Mouse (Mus musculus) gastrocnemius, postnatal 10 days (tissue): ENCODE results near the gene Vax1. TPM values are rescaled to one million over a fixed set of nuclear protein-coding genes. Genes with fewer than 3 reads are reported as not detected.

ENCODE experiments used
- DNase-seq: peaks from one replicate; pipeline ENCODE4 v3.0.0; 2021; ENCODE audit warnings: mixed read lengths
- total RNA-seq, 2 experiments: library from RNA; stranded (reverse); gene quantifications; 2 replicates each; pipeline ENCODE4 v1.2.3; 2021

The Vax1 gene
- total RNA-seq, 2 experiments from 2014 or later = not detected

DNA sequence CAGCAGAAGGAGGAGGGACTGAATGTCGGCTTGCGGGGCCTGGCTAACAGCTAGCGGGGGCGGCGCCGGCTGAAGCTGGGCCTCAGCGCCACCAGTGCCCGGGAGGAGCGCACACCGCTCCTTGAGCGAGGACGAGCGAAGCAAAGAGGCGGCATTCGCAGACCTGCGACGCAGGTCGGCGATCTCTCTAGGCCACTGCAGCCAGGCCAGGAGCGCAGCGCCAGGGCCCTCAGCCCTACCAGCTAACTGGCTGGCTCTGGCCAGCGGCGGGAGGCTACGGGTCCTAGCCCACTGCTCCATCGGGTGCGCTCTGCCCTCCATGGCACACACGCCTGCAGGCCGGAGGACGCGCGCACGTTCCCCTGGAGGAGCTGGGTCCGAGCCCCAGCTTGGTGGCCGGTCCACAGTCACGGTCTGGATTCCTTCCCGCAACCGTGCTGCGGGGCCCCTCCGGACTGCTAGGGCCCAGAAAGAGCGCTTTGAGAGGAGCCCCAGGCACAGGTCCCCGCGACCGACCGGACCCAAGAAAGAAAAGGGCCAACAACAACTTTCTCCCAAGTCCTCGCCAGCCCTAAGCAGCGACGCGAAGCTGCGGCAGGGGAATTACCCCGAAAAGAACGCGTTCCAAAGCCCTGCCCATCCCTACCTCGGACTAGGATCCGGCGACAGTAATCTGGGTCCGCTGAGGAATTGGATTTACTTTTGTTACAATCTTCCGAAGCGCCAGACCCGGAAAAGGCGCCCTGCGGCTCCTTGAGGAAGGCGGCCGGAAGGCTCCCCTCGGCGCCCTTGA, 517 bp downstream of the Vax1 start:
- peak; percentile 14 for DNase-seq

DNA sequence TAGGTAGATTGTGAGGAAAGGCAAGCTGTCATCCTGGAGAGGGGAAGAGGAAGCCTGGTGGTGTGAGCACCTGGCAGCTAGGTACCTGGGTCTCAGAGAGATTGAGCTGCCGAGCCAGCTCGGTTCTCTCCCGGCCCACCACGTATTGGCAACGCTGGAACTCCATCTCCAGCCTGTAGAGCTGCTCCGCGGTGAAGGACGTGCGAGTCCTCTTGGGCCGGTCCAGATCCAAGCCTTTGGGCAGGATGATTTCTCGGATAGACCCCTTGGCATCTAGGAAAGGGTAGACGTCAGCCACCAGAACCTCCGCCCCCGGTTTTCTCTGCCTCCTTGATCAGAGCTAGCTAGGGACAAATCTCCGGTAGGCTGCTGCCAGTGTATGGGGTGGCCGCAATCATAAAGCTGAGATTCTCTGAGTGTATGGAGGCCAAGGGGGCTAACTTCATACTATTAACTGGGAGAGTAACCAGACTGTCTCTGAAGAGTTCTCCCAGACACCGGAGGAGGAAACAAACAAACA, 1.4 kb downstream of the Vax1 start:
- DNase-seq = no peak

DNA sequence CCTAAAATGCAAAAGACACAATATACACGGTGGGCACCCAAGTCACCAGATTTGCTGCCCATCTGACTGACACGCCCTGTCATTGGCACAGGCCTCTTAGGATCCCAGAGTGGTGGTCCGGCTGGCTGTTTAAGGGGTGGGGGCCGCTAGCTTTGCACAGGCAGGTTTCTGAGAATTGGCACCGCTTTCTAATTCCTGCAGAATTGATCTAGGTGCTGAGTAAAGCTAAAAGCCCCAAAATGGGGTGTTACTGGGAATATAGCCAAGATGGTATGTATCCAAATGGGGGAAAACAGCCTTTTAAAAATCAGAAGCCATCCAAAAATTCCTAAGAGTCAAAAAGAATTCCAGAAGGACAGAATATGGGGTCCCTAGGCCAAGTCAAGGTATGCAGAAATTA, 2.0 kb downstream of the Vax1 start:
- no peak for DNase-seq

DNA sequence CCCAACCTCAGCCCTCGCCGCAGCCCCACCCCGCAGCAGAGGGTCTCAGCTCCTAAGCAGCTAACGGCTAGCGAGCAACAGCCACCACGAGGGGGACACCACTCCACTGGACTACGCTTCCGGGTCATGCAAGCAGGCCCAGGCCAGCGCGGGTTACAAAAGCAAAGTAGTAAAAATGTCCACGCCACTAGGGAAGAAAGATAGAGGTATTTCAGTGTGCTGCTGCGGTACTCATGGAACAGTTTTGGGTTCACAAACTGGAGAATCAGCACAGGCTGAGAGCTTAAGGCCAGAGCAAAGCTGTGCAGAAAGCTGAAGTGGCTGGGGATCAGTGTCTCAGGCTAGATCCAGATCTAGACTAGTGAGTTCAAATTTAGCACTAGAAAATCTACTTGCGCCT, 3.0 kb downstream of the Vax1 start:
- DNase-seq = no peak

DNA sequence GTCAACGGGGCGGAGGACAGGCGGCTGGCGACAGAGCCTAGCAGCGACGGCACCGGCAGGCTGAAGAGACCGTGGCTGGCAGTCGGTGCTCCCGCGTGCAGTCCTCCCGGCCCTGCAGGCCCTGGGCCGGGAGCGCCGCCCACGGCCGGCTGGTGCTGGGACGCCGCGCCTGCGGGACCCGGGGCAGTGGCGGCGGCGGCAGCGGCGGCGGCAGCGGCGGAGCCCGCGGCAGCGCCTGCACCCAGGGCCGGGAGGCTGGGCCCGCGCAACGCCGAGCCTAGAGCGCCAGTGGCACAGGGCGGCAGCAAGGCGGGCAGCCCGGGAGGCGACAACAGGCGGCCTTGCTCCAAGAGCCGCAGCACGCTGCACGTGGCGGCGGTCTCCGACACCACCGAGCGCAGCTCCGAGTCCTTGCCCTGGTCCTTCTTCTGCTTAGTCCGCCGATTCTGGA, 3.5 kb downstream of the Vax1 start:
- peak; percentile 10 for DNase-seq

DNA sequence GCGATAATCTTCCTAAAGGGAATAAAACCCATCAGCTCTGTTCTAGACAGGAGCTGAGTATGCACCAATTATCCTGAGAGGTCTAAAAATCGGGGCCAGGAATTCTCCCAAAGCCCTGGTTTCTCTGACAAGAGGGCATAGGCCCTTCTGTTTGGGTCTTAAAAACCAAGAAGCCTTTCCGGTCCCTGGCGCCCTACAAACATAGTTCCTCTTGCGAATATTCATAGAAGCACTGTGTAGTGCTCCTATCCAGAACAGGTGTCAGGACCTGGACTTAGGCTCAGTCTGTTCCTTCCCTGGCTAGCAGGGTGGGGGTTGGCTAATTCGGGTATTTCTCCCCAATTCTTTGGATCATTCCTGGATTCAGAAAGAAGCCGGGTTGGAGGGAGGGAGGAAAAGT, 4.3 kb downstream of the Vax1 start:
- DNase-seq = no peak

DNA sequence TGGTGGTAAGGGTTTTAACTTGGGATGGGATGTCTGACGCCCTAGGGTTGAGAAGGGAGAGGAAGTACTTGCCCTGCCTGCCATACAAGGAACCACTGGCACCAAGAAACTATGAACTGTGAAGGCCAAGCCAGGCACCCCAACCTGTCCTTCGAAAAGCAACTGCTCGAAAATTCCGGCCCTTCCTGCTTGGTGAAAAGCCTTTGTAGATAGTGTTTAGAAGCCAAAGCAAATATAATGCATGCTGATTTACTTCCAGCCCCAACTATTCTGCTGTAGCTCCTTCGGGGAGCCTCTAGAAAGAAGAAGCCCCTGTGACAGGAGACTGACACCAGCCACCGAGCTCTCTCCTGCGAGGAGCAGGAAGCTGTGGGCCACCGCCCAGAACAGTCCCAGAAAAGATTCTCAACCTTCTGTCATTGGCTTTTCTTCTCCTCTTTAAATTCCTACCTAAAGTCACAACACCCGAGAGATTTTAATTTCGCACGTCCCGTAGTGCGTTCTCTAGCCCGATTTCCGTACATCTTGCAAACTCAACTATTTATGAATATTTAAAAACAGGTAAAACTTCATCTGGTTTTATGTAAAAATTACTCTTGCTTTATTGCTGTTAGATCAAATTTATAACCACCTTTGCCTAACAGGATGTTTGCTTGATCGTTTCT, 4.8 kb downstream of the Vax1 start:
- DNase-seq = no peak

DNA sequence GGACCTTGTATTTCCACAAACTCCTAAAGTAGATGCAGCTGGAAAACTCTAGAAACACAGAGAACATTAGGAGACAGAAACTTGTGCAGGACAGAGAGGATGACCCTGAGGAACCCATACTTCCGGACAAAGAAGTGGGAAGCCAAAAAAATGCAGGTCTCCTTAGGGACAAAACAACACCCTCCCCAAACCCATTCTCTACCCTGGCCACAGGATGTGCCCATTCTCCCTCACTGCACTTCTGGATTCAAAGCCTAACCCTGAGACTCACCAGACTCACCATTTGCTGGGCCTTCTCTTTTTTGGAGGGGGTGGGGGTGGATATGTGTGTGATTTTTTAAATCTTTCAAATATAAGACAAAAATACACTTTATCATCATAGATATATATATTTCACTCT, 5.7 kb downstream of the Vax1 start:
- no peak for DNase-seq

DNA sequence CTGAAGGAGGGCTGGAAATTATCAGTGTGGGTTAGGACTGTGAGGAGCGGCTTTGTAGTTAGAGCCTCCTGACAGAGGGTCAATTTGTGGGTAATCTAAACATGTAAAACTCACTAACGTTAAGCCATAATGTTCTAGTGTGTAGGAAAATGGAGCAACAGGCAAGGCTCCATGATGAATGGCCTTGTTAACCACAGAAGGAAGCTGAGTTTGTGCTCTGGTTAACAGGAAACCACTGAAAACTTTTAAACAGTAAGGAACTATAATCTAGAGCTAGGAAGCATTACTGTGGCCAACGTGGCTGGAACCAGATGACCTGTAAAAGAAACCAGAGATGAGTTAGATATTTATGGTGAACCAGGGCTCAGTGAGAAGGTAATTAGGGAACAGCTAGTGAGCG, 13.2 kb downstream of the Vax1 start:
- DNase-seq = no peak

DNA sequence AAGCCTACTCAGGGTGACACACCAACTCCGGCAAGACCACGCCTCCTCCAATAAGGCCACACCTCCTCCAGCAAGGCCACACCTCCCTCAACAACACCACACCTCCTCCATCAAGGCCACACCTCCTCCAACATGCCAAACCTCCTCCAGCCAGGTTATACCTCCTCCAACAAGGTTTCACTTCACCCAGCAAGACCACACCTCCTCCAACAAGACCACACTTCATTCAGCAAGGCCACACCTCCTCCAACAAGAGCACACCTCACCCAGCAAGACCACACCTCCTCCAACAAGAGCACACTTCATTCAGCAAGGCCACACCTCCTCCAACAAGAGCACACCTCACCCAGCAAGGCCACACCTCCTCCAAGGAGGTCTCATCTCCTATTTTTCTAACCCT, 15.7 kb downstream of the Vax1 start:
- no peak for DNase-seq

DNA sequence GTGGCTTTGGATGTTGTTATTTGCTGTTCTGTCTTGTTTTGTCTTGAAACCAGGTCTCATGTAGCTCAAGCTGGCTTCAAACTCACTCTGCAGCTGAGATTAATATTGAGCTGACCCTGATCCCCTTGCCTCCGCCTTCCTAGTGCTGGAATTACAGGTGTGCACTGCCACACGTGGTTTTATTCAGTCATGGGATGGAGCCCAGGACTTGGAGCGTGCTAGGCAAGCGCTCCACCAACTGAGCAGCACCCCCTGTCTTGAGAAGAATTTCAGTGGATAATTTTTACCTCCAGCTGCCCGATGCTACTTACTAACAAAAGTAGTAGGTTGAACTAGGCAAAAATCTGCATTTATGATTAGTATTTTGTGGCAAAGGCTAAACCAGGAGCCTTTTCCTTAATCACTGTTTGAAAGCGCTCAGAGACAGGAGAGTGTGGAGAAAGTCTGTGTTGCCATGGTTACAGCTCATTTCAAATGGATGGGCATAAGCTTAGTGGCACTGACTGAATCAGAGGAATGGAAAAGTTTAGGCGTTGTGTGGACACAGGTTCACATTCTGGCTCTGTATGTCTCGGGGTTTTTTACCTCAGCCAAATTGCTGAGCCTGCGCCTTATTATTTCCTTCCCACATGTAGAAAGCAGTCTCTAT, 24.2 kb downstream of the Vax1 start:
- DNase-seq = no peak

DNA sequence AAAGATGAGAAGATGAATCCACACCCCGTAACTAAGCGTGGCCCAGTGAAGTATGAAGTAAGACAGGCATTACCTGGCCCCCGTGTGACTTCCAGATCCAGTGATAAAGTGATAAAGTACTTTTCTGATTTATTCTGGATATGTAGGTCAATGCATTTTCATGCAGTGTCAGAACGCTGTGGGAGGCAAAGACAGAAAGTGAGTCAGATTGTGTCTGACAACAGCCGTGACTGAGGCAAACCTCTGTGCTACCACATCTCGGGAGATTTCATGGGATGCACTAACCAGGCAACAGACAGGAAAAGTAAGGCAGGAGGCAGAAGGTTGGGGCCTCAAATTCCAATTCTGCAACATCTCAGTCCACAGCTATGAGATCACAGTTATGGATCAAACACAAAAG, 24.8 kb downstream of the Vax1 start:
- no peak for DNase-seq

DNA sequence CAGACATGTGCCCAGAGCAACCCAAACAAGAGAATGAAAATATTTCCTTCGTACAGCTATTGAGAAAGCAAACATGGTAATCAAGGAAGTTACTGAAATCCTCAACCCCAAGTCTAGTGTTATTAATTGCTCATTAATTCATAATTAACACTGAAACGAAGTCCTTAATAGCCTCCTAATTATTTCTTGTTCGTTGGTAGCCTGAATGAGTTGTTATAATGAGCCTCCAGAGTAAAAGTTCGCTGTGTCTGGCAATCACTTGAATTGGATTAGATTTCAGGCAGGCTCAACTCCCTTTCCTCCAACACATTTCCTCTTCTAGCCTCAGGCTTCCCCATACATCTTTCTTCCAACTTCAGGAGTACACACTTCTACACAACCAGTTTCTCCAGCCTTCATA, 27.6 kb downstream of the Vax1 start:
- no peak for DNase-seq

DNA sequence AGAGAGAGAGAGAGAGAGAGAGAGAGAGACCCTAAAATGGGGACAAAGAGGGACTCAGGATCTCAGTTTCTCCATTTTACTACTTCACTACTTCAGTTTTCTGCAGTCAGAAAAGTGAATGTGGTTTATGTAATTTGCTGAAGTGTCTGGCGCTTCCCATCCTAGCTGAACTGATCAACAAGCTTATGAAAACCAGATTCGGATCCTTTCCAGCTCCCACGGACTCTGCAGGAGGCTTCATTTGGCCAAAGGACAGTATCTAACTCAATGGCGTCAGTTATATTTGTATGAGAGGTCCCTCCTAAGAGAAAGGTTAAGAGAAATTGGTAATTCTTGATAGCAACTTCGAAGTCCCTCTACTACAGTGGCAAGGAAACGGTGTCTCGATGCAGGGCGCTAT, 34.5 kb downstream of the Vax1 start:
- DNase-seq = no peak

DNA sequence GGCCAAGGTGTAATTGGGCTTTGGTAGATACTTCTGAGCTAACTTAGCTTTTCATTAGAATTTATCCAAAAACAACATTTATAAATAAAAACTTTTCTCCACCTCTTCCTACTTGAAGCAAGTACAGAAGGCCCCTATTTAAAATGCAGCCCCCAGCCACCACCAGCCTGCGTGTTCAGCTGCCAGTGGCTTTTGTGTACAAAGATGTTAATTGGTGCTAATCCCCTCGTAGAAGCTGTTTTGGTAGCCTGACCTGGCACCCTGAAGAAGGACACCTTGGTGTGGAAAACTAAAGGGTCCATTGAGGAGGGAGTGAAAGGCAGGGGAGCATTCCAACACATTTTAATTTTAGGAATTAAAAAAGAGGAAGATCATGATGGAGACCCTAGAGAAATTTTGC, 34.9 kb downstream of the Vax1 start:
- no peak for DNase-seq

DNA sequence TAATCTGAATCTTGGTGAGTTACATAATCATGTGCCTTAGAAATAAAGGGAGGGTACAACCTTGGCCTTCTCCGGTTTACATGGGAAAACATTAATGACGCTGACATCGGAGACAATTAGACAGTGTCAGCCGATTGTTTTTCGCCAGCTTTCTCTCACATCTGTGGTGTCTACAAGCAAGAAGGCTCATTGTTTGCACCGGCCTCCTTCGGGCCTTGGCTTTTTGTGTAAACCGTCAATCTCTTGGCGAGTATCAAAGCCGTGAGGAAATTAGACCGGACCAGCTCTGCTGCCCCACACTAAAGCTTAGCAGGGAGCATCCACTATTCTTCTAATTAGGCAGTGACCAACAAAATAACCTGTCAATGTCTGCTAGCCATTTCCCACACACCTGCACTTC, 36.7 kb downstream of the Vax1 start:
- no peak for DNase-seq

DNA sequence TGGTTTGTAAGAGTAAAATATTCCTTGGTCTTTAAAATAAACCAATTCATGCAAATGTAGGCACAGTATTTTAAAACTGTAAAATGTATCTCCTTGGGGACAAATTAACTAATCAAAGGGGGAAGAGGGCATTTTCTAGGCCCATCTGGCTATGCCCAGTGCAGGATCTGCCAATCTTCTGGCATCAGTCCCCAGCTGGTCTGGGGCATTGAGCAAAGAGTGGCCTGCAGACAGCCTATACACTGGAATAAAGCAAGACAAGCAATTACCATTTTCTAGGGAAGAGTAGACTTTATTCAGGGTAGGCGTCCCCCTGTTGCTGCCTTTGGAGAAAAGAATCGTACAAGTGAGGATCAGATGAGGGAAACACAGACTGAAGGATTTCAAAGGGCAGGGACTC, 40.2 kb downstream of the Vax1 start:
- DNase-seq = no peak

DNA sequence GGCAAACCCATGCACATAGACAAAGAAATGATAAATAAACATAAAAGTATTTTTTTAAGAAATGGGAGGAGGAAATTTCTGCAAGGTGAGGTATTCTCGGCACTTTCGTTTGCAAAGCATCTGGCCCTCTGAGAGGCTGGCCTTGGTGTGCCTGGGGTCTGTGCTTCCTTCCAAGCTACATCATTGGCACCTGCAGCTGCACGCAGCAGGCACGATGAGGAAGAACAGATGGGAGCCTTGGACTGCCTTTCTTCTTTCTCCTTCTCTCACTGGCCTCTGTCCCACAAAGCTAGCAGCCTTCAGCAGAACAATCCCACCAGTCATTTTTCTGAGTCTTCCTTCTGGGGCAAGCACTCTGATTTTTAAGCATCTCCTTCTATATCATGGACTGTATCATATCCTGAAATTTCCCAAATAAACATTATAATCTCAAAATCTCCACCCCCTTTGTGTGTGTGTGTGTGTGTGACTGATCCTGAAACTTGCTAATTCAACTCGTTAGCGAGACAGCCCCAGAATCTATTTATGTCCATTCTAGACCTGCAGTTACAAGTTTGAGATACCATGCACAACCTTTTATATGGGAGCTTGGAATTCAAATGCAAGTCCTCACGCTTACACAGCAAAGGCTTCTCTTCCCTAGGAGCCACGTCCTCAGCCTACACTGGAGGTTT, 41.2 kb downstream of the Vax1 start:
- DNase-seq = no peak

DNA sequence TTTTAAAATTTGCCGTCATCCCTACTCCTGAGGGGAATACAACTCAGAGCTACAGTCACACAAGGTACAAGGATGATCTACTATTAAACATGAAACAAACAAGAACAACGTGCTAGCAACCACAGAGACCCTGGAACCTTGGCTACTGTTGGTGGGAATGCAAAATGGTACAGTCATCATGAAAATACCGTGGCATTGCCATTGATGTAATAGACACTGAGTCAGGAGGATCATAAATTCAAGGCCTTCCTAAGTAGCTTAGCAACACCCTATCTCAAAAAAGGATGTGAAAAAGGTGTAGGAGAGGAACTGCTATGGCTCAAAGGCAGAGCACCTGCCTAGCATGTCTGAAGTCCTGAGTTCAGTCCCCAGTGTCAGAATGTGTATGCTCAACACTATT, 42.4 kb downstream of the Vax1 start:
- no peak for DNase-seq
